Mouse (Mus musculus): Measurements from ENCODE around the gene Cdh7. TPM values are rescaled to one million over a fixed set of nuclear protein-coding genes. Genes with fewer than 3 reads are reported as not detected.
"Not testable (repeated sequence)": the region's sequence is repeated elsewhere in the genome, so short reads cannot be mapped to it uniquely, and the experiment has no call there.

Cdh7 gene
- total RNA-seq (2021) = under 1 TPM in 1 of 2 experiments, not detected in 1; 0.26 TPM
- polyA plus RNA-seq (2012; rRNA removed) = not detected in 2 replicates
- long read RNA-seq = 0 reads

GRCm38 (mm10) chr1:109982064-109982808, at the start of gene Cdh7:
Gene Cdh7, plus strand, starts transcription at chr1:109982431.
- DNase-seq = no peak

DNA sequence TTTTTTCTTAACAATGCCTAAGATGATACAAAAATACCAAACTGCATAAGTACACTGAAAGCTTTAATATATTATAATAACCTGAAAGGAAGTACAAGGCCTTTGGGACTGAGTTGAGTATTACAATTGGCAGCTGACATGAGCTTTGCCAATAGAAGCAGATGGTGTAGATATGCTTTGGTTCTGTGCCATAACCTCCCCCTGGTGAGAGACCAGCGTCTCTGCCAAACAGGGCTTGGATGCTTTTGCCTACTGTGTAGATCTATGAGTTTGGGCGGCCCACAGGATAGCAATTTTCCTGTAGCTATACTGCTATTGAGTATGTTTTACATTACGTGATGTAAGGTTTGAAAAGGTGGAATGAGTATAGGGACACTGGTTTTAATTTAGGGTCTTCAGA, 49.6 kb upstream of the Cdh7 start:
- DNase-seq = no peak

DNA sequence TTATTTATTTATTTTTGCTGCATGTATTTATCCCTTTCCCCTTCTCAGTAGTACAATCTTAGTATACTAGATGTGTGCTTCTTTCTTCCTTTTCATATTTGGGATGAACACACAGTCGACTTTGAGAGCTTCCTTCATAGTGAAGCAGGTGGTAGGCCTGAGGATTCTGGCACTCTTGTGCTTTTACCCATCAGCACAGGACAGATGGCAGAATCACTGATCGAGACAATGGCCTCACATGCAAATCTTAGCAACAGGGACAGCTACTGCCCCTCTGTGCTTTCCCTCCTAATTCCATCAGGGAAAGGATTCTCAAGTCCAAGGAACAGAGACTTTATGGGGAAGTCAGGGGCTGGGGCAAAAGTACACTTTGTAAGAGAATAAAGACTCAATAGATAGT, 33.7 kb upstream of the Cdh7 start:
- DNase-seq = no peak

DNA sequence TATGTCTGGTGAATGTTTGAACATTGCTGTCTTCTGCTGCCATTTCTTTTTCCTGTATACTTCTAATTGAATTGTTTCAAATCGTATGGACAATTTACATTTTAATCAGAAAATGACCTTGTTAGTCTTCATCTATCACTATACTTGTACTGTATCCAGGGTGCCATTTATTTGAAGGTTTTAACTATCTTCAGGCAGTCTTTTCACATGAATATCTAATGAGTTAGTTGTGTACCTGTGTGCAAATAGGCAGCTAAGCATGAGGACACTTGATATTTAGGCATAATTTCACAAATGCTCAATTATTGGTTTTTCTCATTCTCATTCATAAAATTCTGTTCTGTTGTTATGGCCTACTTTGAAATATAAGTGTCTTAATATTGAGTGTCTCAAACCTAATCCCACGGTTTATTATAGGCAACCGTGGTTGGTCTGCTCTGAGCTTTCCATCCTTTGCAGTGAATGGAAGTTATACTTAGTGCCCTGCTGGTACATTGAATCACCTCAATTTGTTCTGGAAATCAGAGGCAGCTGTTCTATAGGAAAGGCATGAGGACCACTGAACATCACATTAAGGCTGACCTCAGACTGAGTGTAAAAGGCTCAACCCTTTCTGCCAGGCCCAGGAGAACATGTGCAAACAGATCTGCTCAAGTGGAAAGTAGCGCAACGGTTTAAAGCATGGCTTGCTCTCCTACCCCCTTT, 10.4 kb upstream of the Cdh7 start:
- DNase-seq = no peak

DNA sequence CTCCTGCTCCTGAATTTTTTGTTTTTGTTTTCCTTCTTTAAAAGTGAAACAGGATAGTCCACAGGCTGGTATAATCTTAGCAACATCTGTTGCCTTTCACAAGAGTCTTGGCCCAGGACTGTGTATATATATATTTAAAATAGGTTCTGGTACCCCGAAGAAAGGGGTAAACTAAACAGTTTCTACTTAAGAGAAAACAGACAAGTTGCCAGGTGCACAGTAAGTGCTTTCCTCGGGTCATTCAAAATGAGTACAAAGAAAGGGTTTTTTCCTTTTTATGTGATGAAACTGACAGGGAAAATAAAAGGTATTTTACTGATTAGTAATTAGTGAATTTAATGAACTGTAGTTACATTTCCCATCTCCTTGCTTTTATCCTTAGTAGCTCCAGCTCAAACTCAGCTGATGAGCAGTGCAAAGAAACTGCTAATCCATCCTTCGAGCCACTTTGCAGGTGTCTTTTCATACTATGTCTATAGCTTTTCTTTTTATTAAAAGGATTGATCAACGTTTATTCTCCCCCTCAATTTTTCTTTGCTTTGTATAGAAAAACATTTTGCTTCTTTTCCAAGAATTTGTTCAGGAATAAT, 9.7 kb upstream of the Cdh7 start:
- no peak for DNase-seq

- DNase-seq = no peak
Measured at GRCm38 (mm10) chr1:109982809-109983536, 742 bp downstream of the Cdh7 start.

- DNase-seq = no peak
Measured at GRCm38 (mm10) chr1:109983537-109983912, 1.3 kb downstream of the Cdh7 start.

- DNase-seq = no peak
Measured at GRCm38 (mm10) chr1:109984776-109985175, 2.5 kb downstream of the Cdh7 start.

DNA sequence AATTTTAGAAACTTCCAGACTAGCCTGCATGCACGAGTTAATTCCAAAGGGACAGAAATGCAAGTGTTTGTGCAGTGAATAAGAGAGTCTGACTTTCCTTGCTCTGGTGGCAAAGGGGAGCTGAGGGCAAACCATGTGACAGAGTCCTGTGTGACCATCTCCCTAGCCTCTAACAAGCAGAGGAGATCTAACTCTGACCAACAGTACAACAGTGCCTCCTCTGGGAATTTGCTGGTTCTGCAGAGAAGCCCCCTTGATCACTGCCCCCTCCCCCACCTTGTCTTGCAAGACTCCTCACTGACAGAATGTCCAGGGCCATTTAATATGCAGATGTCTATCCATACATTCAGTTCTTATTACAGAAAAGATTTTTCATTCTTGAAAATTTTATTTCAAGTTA, 3.2 kb downstream of the Cdh7 start:
- no peak for DNase-seq

- no peak for DNase-seq
Measured at GRCm38 (mm10) chr1:109989541-109989940, 7.3 kb downstream of the Cdh7 start.

DNA sequence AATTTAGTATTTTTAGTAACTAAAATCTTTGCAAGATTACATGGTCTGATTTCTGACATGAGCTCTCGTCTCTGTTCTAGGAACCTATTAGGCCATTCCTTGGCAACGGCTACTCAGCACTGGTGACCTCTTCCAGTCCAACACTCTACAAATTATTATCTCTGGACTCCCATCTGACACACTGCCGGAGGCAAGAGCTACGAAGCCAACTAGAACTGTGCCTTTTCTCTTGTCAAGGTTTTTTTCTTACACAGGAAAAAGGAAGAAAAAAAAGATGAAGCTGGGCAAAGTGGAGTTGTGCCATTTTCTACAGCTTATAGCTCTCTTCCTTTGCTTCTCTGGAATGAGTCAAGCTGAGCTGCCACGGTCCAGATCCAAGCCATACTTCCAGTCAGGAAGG, 11.7 kb downstream of the Cdh7 start:
- no peak for DNase-seq

- no peak for DNase-seq
Measured at GRCm38 (mm10) chr1:110004451-110004850, 22.2 kb downstream of the Cdh7 start.

GRCm38 (mm10) chr1:110005038-110005437, 22.8 kb downstream of the Cdh7 start:
- no peak for DNase-seq

GRCm38 (mm10) chr1:110012153-110012552, 29.9 kb downstream of the Cdh7 start:
- no peak for DNase-seq

GRCm38 (mm10) chr1:110056317-110056716, 74.1 kb downstream of the Cdh7 start:
- no peak for DNase-seq

GRCm38 (mm10) chr1:110067405-110067804, 85.2 kb downstream of the Cdh7 start:
- DNase-seq = no peak

DNA sequence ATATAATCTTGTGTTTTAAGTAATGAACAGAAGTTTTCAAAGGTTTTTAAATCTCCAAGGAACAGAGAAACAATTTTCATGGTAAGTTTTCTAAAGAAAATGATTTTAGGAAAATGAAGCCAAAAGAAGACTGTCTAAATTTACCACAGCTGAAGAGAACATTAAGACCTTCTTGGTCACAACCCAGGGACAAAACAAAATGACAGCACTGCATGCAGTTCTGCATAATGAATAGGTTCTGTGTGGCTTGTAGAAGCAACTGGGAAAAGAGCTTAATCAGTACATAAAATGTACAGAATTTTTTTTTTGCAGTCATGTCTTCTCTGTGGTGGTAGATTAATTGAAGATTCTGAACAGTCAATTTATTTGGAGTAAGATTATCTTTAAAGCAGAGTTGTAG, 96.2 kb downstream of the Cdh7 start:
- DNase-seq = no peak

DNA sequence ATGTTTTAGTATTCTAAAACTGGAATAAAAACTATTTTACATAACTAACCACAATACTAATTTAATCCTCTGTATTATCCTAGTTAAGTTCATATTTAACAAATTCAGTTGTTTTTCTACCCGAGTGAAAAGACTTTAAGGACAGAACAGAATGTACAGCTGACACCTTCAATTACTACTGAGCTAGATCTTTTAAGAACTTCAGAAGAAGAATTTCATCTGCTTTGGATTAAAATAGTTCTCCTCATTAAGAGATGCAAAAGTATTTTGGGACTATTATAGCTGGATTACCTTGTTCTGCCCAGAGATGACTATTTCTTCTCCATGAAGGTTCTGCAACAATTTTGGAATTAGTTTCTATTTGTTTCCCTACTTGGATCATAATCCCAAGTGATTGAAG, 135.8 kb downstream of the Cdh7 start:
- DNase-seq = no peak

DNA sequence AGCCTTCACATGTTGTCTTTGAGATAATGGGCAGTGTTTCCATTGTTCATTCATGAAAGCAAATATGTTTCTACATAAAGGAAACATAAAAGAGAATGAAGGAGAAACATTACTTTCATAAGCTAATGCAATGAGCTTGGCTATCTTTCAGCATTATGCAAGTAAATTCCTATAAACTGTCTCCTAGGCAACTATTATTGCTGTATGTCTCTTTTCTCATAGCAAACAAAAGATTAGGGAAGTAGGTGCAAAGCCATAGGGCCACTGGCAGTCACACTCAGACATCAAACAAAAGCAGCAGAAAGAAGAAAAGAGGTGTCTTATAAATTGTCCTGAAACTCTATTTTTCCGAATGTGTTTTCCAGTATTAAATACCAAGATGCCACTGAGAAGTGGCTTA, 136.6 kb downstream of the Cdh7 start:
- DNase-seq = no peak

DNA sequence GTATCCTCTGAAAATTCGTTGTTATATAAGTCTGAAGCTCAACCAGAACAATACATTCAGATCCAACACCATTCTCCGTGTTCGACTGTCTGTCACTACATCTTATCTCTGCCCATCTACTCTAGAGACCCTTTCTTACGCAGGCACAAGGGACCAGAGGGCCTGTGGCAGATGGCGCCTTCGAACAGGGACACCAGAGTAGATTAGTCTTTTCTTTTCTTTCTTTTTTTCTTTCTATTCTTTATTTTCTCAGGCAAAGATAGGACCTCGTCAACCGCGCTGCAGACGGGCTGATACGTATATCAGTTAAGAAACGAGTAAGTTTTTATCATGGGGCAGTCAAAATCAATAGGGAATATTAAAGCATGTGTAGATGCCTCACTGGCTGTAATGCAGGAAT, 189.2 kb downstream of the Cdh7 start:
- not testable (repeated sequence) for DNase-seq

All from adrenal gland, adult 2 months (tissue).